Mouse (Mus musculus): ENCODE measurements at regions not wholly inside any gene's neighbourhood (a gene's known extent, or its start where the extent isn't known, plus 50 kb on each side); places are given as distances from the start of the nearest gene placed in this dataset.
A peak's percentile ranks its signal among the peaks of the same experiment; 100 is the strongest.

GRCm38 (mm10) chr6:127311192-127312054 lies 135.2 kb upstream of the Parp11 start:
- no peak for DNase-seq (ENCODE audit: low read depth)

- no peak for DNase-seq (ENCODE audit: low read depth)
Measured at GRCm38 (mm10) chr6:127317309-127317708, 129.3 kb upstream of the Parp11 start.

GRCm38 (mm10) chr6:127318746-127319582 lies 127.7 kb upstream of the Parp11 start:
- DNase-seq (ENCODE audit: low read depth), result no peak

GRCm38 (mm10) chr6:127320600-127320999 lies 126.0 kb upstream of the Parp11 start:
- DNase-seq (ENCODE audit: low read depth), result no peak

- DNase-seq (ENCODE audit: low read depth), result no peak
Measured at GRCm38 (mm10) chr6:127321031-127321430, 125.6 kb upstream of the Parp11 start.

GRCm38 (mm10) chr6:127322398-127322797 lies 124.2 kb upstream of the Parp11 start:
- no peak for DNase-seq (ENCODE audit: low read depth)

GRCm38 (mm10) chr6:127324984-127325383 lies 121.7 kb upstream of the Parp11 start:
- DNase-seq (ENCODE audit: low read depth), result no peak

GRCm38 (mm10) chr6:127325596-127326332 lies 120.9 kb upstream of the Parp11 start:
- peak; percentile 12 for DNase-seq (ENCODE audit: low read depth)

- DNase-seq (ENCODE audit: low read depth), result no peak
Measured at GRCm38 (mm10) chr6:127326333-127326729, 120.3 kb upstream of the Parp11 start.

GRCm38 (mm10) chr6:127329191-127330014 lies 117.2 kb upstream of the Parp11 start:
- DNase-seq (ENCODE audit: low read depth), result peak; percentile 28

- DNase-seq (ENCODE audit: low read depth), result peak; percentile 86
Measured at GRCm38 (mm10) chr6:127330015-127330705, 116.5 kb upstream of the Parp11 start.

- DNase-seq (ENCODE audit: low read depth), result peak; percentile 7
Measured at GRCm38 (mm10) chr6:127331091-127331490, 115.5 kb upstream of the Parp11 start.

- peak; percentile 80 for DNase-seq (ENCODE audit: low read depth)
Measured at GRCm38 (mm10) chr6:127334256-127334655, 112.4 kb upstream of the Parp11 start.

- no peak for DNase-seq (ENCODE audit: low read depth)
Measured at GRCm38 (mm10) chr6:127335462-127335886, 111.2 kb upstream of the Parp11 start.

- peak; percentile 51 for DNase-seq (ENCODE audit: low read depth)
Measured at GRCm38 (mm10) chr6:127335996-127336660, 110.5 kb upstream of the Parp11 start.

- peak; percentile 68 for DNase-seq (ENCODE audit: low read depth)
Measured at GRCm38 (mm10) chr6:127336681-127337397, 109.8 kb upstream of the Parp11 start.

GRCm38 (mm10) chr6:127337398-127337871 lies 109.2 kb upstream of the Parp11 start:
- no peak for DNase-seq (ENCODE audit: low read depth)

GRCm38 (mm10) chr6:127338412-127338811 lies 108.2 kb upstream of the Parp11 start:
- no peak for DNase-seq (ENCODE audit: low read depth)

GRCm38 (mm10) chr6:127341604-127342003 lies 105.0 kb upstream of the Parp11 start:
- DNase-seq (ENCODE audit: low read depth), result no peak

Data from naive thymus-derived CD4-positive, alpha-beta T cell, adult 2 months (primary cell).